In genomic region chr3:109561295-109561694, GRCm38 (mm10) we compare ENCODE assay signal across 15 mouse cellular contexts.
DNase-seq lines count a peak whose midpoint lies in the region; ATAC-seq lines count a peak whose summit lies in the region.
"Had no signal": no experiment of that assay in that cellular context is flagged by ENCODE, and none has a peak within 500 bp of the region (broad histone marks: within the 10 kb centered on the region; RNA-seq: fewer than 3 reads in every experiment).

No protein-coding gene starts in this region.

- WGBS in kidney, embryonic 16.5 days, result 14% methylated on average over 4 of the region's 4 CpGs
- WGBS in midbrain, embryonic 12.5 days, result 36% methylated on average over 4 of the region's 4 CpGs
- 77% methylated on average over 4 of the region's 4 CpGs for WGBS in heart, embryonic 11.5 days (ENCODE audit: insufficient replicate concordance)

- no peaks in the 10 kb centered on the region for H3K9me3 ChIP-seq in kidney, embryonic 16.5 days (ENCODE audit: low read length)
- H3K9me3 ChIP-seq in midbrain, embryonic 12.5 days, result no peaks in the 10 kb centered on the region
- H3K9me3 ChIP-seq in heart, embryonic 11.5 days (replicated peaks; ENCODE audit: control insufficient read depth, low read length), result no peaks in the 10 kb centered on the region
- H3K9me3 ChIP-seq: limb, embryonic 12.5 days; lung, embryonic 15.5 days had no signal

- no peak overlapping the region for H3K4me2 ChIP-seq in kidney, embryonic 16.5 days (replicated peaks; ENCODE audit: low read depth, low read length)
- no peak overlapping the region for H3K4me2 ChIP-seq in midbrain, embryonic 12.5 days (replicated peaks)
- no peak overlapping the region for H3K4me2 ChIP-seq in heart, embryonic 11.5 days
- H3K4me2 ChIP-seq: limb, embryonic 12.5 days; lung, embryonic 15.5 days had no signal

- DNase-seq in kidney, adult 9 months, result no peak
- peak; percentile 19 for DNase-seq in forelimb bud, embryonic 11.5 days (ENCODE audit: low read depth, low spot score)
- peak; percentile 68 for DNase-seq in retina, postnatal 1 day
- DNase-seq in left cerebral cortex, adult 11 months (ENCODE audit: low spot score), result no peak
- DNase-seq: adrenal gland, postnatal 10 days; cerebellum, postnatal 25 days; heart, adult 2 months; right cerebral cortex, postnatal 4 days had no signal

- no peaks in the 10 kb centered on the region for H3K27me3 ChIP-seq in kidney, embryonic 16.5 days (ENCODE audit: insufficient read depth, low read length)
- no peaks in the 10 kb centered on the region for H3K27me3 ChIP-seq in midbrain, embryonic 12.5 days
- no peaks in the 10 kb centered on the region for H3K27me3 ChIP-seq in heart, embryonic 11.5 days (ENCODE audit: control insufficient read depth, insufficient read depth, low read length)
- H3K27me3 ChIP-seq: limb, embryonic 12.5 days; lung, embryonic 15.5 days had no signal

- no peak overlapping the region for H3K27ac ChIP-seq in kidney, embryonic 16.5 days (ENCODE audit: low read length)
- H3K27ac ChIP-seq in midbrain, embryonic 12.5 days (replicated peaks), result no peak overlapping the region
- no peak overlapping the region for H3K27ac ChIP-seq in heart, embryonic 11.5 days (ENCODE audit: low read depth, low read length)
- H3K27ac ChIP-seq: heart, adult 2 months; limb, embryonic 12.5 days; lung, embryonic 15.5 days; stomach, postnatal 0 days had no signal

- peaks cover 16% of the 10 kb centered on the region for H3K4me1 ChIP-seq in kidney, embryonic 16.5 days (ENCODE audit: insufficient read depth, low read length)
- peaks cover 3% of the 10 kb centered on the region; the same call in 1 of the 2 replicates for H3K4me1 ChIP-seq in midbrain, embryonic 12.5 days
- peaks cover 5% of the 10 kb centered on the region; the same call in 1 of the 2 replicates for H3K4me1 ChIP-seq in heart, embryonic 11.5 days (ENCODE audit: control insufficient read depth, insufficient read depth, low read length)
- H3K4me1 ChIP-seq: limb, embryonic 12.5 days; lung, embryonic 15.5 days had no signal

- peak; percentile 90 for ATAC-seq in kidney, embryonic 16.5 days (ENCODE audit: low FRiP score, low TSS enrichment)
- peak; percentile 69 for ATAC-seq in midbrain, embryonic 12.5 days (ENCODE audit: low FRiP score, low read depth)
- ATAC-seq in heart, embryonic 11.5 days (replicated peaks; ENCODE audit: insufficient number of reproducible peaks, low FRiP score, low TSS enrichment), result no peak

- no peaks in the 10 kb centered on the region for H3K36me3 ChIP-seq in kidney, embryonic 16.5 days (ENCODE audit: insufficient read depth, low read length)
- H3K36me3 ChIP-seq in midbrain, embryonic 12.5 days, result no peaks in the 10 kb centered on the region
- no peaks in the 10 kb centered on the region for H3K36me3 ChIP-seq in heart, embryonic 11.5 days (ENCODE audit: control insufficient read depth, insufficient read depth, low read length)
- H3K36me3 ChIP-seq: limb, embryonic 12.5 days; lung, embryonic 15.5 days had no signal

- H3K9ac ChIP-seq in kidney, embryonic 16.5 days (replicated peaks; ENCODE audit: low read length), result no peak overlapping the region
- no peak overlapping the region for H3K9ac ChIP-seq in midbrain, embryonic 12.5 days (replicated peaks)
- no peak overlapping the region for H3K9ac ChIP-seq in heart, embryonic 11.5 days (ENCODE audit: low read depth, low read length)
- H3K9ac ChIP-seq: limb, embryonic 12.5 days; lung, embryonic 15.5 days had no signal

- H3K4me3 ChIP-seq in kidney, embryonic 16.5 days (ENCODE audit: low read length), result no peak overlapping the region
- no peak overlapping the region for H3K4me3 ChIP-seq in midbrain, embryonic 12.5 days
- H3K4me3 ChIP-seq in heart, embryonic 11.5 days (ENCODE audit: low read depth, low read length), result no peak overlapping the region
- H3K4me3 ChIP-seq: heart, adult 2 months; limb, embryonic 12.5 days; lung, embryonic 15.5 days; myocyte had no signal

Comparison
In these comparisons a context has a peak if more than half of its experiments do, and no peak if none do; other contexts are left out.
1. DNase-seq: peak in forelimb bud, embryonic 11.5 days (single experiment) and retina, postnatal 1 day (single experiment); none in kidney, adult 9 months (single experiment) and left cerebral cortex, adult 11 months (single experiment).